Mouse (Mus musculus): Measurements from ENCODE around the gene Polr3gl.

The Polr3gl gene

DNA sequence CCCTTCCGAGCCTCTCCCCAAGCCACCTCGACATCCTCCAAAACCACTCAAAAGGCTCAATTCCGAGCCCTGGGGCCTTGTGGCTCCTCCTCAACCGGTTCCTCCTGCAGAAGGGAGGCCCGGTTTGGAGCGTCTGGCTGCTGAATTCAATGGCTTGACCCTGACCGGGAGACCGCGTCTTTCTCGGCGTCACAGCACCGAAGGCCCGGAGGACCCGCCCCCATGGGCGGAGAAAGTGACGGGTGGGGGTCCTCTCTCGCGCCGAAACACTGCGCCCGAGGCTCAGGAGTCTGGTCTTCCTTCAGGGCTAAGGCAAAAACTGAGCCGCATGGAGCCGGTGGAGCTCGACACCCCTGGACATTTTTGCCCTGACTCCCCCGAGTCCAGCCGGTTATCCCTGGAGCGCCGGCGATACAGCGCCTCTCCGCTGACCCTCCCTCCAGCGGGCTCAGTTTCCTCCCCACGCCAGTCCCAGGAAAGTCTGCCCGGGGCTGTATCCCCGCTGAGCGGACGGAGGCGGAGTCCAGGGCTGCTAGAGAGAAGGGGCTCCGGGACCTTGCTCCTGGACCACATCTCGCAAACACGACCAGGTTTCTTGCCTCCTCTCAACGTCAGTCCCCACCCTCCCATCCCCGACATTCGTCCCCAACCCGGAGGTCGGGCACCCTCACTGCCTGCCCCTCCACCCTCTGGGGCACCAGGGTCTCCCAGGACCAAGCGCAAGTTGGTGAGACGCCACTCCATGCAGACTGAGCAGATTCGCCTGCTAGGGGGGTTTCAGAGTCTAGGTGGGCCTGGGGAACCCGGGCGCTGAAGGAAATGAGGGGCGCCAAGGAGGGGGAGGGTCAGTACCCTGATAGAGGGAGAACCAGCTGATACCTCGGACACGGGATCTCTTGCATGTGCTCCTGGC, 4.4 kb upstream of the Polr3gl start:
- DNase-seq (ENCODE audit: low spot score) = peak; percentile 66

GRCm38 (mm10) chr3:96597435-96597891, 3.5 kb upstream of the Polr3gl start:
- DNase-seq (ENCODE audit: low spot score) = peak; percentile 12

DNA sequence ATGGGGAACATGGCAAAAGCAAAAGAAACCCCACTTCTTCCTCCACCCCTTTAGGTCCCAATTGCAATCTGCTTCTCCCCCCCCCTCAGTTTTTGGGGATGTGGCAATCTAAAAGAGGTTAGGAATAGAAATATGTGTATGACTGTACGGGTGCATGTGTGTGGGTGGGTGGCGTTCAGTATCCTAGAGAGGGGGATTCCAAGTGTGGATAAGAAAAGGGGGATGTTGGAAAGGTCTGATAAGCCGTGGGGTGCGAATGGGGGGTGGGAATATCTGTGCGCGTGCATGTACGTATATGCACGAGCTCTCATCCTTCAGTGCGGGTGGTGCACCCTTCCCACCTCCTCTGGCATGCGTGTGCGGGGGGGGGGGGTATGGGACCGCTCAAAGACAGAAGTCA, 2.9 kb upstream of the Polr3gl start:
- no peak for DNase-seq (ENCODE audit: low spot score)

DNA sequence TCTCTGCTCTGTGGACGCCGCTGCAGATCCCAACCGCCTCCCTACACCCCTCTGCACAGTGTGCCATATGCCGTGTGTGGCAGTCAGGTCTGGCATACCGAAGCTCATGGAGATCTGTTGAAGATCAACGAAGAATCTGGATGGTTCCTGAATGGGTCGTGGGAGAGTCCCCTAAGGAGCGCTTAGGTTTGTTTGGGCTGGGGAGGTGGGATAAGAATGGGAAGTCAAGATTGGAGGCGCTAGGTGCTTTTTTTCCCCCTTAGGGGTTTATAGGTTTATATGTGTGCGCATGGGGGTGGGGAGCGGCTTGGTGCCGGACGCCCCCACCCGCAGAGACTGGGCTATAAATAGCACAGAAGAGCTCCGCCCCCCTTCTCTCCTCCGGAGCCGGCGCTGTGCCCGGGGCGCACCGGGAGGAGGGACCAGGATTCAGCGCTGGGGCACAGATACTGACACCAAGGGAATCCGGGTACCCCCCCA, 2.3 kb upstream of the Polr3gl start, which contains the start of gene Ankrd34a:
Gene Ankrd34a, plus strand, starts transcription at position 409 of the 480 bp plus-strand sequence.
- DNase-seq (ENCODE audit: low spot score) = no peak

DNA sequence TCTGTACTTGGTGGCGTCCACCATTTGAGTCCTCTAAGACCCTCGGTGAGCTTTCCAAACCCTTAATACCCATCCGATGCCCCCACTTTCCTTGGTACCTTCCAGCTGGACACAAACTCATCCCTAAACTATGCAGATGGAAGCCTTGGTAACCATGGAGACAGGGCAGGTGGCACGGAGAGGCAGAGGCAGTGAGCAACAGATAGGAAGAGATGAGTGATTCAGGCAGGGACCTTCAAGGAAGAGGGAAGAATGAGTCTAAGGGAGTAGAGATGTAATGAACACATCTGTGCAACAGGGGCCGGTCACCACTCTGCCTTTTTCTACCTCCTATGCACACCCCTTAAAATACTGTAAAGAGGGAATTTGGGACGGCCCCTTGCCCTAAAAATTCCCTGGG, 1.7 kb upstream of the Polr3gl start:
- DNase-seq (ENCODE audit: low spot score) = no peak

DNA sequence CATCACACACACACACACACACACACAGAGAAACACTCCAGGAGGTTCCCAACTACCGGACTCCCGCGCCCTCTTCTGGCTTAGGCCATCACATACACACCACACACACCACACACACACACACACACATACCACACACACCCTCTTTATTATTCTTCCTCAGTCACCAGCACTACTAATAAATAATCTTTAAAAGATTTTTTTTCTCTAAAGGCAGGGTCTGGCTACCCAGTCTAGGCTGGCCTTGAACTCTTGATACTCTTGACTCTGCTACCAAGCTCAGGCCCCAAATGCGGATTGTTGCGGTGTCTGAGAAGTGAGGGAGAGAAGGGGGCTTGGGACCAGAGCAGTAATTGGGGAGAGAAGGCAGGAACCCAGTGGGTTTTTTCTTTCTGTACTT, 870 bp upstream of the Polr3gl start:
- DNase-seq (ENCODE audit: low spot score) = no peak

- DNase-seq (ENCODE audit: low spot score) = peak; percentile 26
These were observed 607 bp downstream of the Polr3gl start for GRCm38 (mm10) chr3:96593374-96593773.

DNA sequence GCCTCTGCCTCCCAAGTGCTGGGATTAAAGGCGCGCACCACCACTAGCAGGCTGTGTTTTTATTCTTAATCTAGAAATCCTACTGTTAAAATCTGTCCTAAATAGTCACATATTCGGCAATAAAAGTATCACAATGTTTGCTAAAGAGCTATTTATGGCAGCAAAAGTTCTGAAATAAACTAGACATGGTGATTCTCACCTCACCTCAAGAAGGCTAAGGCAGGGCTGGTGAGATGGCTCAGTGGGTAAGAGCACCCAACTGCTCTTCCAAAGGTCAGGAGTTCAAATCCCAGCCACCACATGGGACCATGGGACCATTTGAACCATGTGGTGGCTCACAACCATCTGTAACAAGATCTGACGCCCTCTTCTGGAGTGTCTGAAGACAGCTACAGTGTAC, 3.3 kb downstream of the Polr3gl start:
- no peak for DNase-seq (ENCODE audit: low spot score)

DNA sequence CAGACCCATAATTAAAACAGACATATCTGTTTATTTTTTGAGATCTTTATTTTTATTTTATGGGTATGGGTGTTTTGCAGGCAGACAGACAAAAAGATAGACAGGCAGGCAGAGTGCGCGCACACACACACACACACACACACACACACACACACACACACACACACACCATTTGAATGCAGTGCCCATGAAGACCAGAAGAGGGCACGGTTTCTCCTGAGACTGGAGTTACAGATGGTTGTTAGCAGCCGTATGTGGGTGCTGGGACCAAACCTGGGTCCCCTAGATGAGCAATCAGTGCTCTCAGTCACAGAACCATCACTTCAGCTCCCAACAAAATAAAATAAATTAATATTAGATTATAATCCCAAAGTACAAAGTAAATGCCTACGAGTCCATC, 10.6 kb downstream of the Polr3gl start:
- no peak for DNase-seq (ENCODE audit: low spot score)

DNA sequence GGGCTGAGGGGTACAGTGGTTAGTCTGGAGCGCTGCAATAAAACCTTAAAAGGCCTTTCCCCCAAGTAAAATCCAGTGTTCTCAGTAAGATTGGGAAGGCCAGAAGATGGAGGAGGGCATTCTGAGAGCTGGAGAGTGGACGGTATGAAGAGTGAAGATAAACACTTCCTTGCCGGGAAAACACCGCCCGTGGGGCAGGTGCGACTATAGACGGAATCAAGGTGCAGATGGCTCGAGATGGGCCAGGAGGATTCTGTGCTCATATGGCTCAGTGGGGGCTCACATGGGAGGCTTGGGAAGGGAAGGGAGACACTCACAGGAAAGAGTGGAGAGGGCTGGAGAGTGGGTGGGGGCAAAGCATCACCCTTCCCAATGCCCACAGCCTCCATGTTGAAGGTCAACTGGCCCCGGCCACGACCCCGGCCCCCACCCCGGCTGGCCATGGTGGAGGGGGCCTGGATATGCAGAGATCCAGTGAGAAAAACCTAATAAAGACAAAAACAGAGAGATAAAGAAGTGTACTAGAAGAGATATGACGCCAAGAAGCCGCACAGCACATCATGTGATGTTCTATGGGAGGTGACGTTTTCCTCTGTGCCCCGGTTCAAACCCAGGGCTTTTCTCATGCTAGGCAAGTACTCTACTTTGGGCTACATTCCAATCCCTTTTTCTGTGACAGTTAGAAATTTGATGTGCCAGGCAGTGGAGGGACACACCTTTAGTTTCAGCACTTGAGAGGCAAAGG, 12.0 kb downstream of the Polr3gl start:
- DNase-seq (ENCODE audit: low spot score) = no peak

DNA sequence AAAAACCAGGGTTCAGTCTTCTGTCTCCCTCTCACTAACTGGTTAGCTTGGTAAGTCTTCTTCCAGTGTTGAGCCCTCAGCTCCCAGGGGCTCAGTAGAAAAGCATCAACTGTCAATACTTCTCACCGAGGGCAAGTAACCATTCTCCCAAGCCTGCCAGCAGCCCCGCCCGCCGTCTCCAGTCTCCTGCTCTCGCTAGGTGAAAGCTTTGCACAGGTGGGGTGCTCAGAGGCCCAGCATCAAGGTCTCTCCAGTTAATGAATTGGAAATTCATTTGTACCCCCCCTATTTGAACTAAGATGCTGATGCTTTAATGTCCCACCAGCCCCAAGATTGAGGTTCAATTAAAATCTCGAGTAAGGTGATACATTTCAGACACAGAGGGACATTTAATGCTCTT, 12.8 kb downstream of the Polr3gl start:
- DNase-seq (ENCODE audit: low spot score) = no peak

- peak; percentile 89 for DNase-seq (ENCODE audit: low spot score)
These were observed 14.0 kb downstream of the Polr3gl start for GRCm38 (mm10) chr3:96579885-96580454.

GRCm38 (mm10) chr3:96579239-96579750, 14.7 kb downstream of the Polr3gl start:
- no peak for DNase-seq (ENCODE audit: low spot score)

GRCm38 (mm10) chr3:96578561-96579238, 15.3 kb downstream of the Polr3gl start:
- DNase-seq (ENCODE audit: low spot score) = no peak

- no peak for DNase-seq (ENCODE audit: low spot score)
These were observed 16.4 kb downstream of the Polr3gl start for GRCm38 (mm10) chr3:96577566-96577965.

DNA sequence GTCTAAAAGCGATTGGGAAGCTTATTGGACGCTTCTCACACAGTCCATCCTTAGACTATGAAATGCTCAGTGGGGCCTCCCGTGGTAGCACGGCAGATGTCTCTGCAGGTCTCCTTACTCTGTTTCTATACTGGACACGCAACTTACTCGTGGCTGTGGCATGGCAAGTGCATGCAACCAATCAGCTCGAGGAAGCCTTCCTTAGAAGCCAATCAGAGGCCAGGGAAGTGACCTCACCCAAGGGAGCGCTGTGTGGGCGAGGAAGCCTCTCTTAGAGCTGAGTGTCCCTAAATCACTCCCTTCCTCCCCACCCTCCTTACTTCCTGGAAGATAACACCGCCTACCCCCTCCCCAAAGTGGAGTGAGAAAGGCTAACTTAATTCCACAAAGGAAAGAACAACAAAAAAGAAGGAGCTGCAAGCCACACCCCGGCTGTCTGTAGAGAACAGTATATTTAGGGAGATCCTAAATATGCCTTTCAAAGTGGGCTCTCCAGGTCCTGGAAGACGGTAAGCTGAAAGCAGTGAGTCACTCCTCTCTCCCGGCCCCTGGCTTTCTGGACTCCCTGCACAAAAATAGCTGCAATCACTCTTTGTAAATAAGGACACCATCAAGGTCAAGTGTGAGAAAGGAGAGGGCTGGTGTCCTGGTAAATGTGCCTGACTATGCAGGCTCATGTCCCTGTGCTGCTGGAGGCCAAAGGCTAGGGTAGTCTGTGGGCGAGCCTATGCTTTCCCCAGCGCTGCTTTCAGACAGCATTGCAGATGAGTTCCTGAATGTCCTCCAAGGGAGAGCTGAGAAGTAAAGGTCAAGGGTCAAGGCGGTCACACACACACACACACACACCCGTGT, 17.1 kb downstream of the Polr3gl start, which contains the start of gene Gm16253:
Gene Gm16253, plus strand, starts transcription at position 295 of the 852 bp plus-strand sequence.
- peak; percentile 91 for DNase-seq (ENCODE audit: low spot score)

GRCm38 (mm10) chr3:96576005-96576658, 17.8 kb downstream of the Polr3gl start:
- peak; percentile 76 for DNase-seq (ENCODE audit: low spot score)

- peak; percentile 76 for DNase-seq (ENCODE audit: low spot score)
These were observed 18.6 kb downstream of the Polr3gl start for GRCm38 (mm10) chr3:96575272-96575984.
